Mouse (Mus musculus) testis, adult 2 months (tissue): ENCODE results near the gene Nxf3.

Experiments
- CTCF ChIP-seq: fragments of 200-500 bp; IDR thresholded peaks from 2 replicates; pipeline ENCODE4 v1.5.1; 2012; ENCODE audit warnings: low read depth, mild to moderate bottlenecking, inconsistent platforms, low read length, moderate library complexity; ENCODE audit not compliant: control insufficient read depth, insufficient read depth, insufficient replicate concordance
- POLR2A ChIP-seq: fragments of 200-500 bp; IDR thresholded peaks from 2 replicates; pipeline ENCODE4 v1.6.1; 2012; ENCODE audit warnings: low read depth, mild to moderate bottlenecking, inconsistent platforms, low read length, moderate library complexity; ENCODE audit not compliant: control insufficient read depth

GRCm38 (mm10) chrX:136047528-136047927 is 37.5 kb downstream of the Nxf3 start:
- no peak for TF ChIP-seq CTCF
- TF ChIP-seq POLR2A = no peak
